Mouse (Mus musculus): ENCODE measurements around the gene Tkt.

DNA sequence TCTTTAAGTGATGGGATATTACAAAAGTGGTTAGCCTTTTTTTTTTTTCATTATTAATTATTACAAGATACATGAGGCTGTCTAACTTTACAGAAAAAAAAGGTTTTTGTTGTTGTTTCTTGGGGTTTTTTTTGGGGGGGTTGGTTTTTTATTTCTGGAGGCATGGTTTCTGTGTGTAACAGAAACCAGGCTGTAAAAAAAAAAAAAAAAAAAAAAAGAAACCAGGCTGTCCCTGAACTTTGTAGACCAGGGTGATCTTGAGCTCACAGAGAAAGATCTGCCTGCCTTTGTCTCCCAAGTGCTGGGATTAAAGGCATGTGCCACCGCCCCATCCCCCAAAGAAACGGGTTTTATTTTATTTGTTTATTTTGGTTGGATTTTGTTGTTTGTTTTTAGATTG lies 3.8 kb downstream of the Tkt start:
- TF ChIP-seq POLR2A (IDR thresholded peaks at IDR 0.05; ENCODE audit: insufficient read depth, low read length) (no peak), CTCF (IDR thresholded peaks at IDR 0.05; ENCODE audit: low read depth, low read length) (no peak), EP300 (IDR thresholded peaks at IDR 0.05; ENCODE audit: insufficient read depth, low read depth, low read length) (no peak)
